27 mouse cellular contexts compared by ENCODE assay signal in the genomic region with DNA sequence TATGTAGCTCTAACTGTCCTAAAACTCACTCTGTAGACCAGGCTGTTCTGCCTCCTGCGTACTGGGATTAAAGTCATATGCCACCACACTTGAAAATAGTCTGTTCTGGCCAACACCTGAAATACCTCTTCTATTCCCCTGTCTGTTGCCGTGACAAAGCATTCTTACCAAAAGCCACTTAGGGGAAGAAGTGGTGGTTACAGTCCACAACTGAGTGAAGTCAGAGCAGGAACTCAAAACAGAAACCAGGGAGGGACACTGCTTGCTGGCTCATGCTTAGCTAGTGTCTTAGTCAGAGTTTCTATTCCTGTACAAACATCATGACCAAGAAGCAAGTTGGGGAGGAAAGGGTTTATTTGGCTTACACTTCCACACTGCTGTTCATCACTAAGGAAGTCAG. TPM values are rescaled to one million over a fixed set of nuclear protein-coding genes. Genes with fewer than 3 reads are reported as not detected.
A peak's percentile ranks its signal among the peaks of the same experiment; 100 is the strongest.
DNase-seq lines count a peak whose midpoint lies in the region; ATAC-seq and TF ChIP-seq lines count a peak whose summit lies in the region.
"Had no signal": no experiment of that assay in that cellular context is flagged by ENCODE, and none has a peak within 500 bp of the region (broad histone marks: within the 10 kb centered on the region; RNA-seq: fewer than 3 reads in every experiment).

No protein-coding gene starts in this region.

- TF ChIP-seq EP300 in lung, postnatal 0 days (IDR thresholded peaks at IDR 0.05): peak; percentile 56

- H3K36me3 ChIP-seq in lung, postnatal 0 days (ENCODE audit: insufficient read depth, low read length): no peaks in the 10 kb centered on the region
- no peaks in the 10 kb centered on the region; the same call in 1 of the 2 replicates for H3K36me3 ChIP-seq in macrophage (ENCODE audit: inconsistent target)
- H3K36me3 ChIP-seq in forebrain, embryonic 10.5 days (replicated peaks): peaks cover 16% of the 10 kb centered on the region

- peaks cover 91% of the 10 kb centered on the region for H3K79me2 ChIP-seq in macrophage (ENCODE audit: inconsistent target)

- H3K9me3 ChIP-seq in lung, postnatal 0 days (ENCODE audit: low read length): no peaks in the 10 kb centered on the region
- H3K9me3 ChIP-seq in forebrain, embryonic 10.5 days: no peaks in the 10 kb centered on the region; the same call in 1 of the 2 replicates
- H3K9me3 ChIP-seq: embryonic facial prominence, embryonic 13.5 days; forebrain, embryonic 13.5 days; hindbrain, embryonic 12.5 days; liver, embryonic 12.5 days had no signal

- no peak overlapping the region for H3K4me3 ChIP-seq in lung, postnatal 0 days (ENCODE audit: low read depth, low read length)
- H3K4me3 ChIP-seq in bone marrow macrophage, adult 2 months (ENCODE audit: insufficient read depth, low read length): peak overlapping the region; percentile 25
- peak overlapping the region; percentile 22; the same call in 1 of the 2 replicates for H3K4me3 ChIP-seq in macrophage (ENCODE audit: inconsistent target)
- H3K4me3 ChIP-seq in forebrain, embryonic 10.5 days: no peak overlapping the region
- H3K4me3 ChIP-seq: embryonic facial prominence, embryonic 13.5 days; erythroblast, embryonic 14.5 days; forebrain, embryonic 13.5 days; heart, embryonic 12.5 days; hindbrain, embryonic 12.5 days; limb, embryonic 13.5 days; liver, embryonic 12.5 days had no signal

- H3K9ac ChIP-seq in lung, postnatal 0 days (replicated peaks; ENCODE audit: low read depth): no peak overlapping the region
- H3K9ac ChIP-seq: embryonic facial prominence, embryonic 13.5 days; forebrain, embryonic 13.5 days; heart, embryonic 12.5 days; hindbrain, embryonic 12.5 days; limb, embryonic 13.5 days; liver, embryonic 12.5 days had no signal

- 0 out of 2 replicates have a peak overlapping the region, but pooled peaks have one; percentile 3 for H3K27ac ChIP-seq in lung, postnatal 0 days (ENCODE audit: low read length)
- H3K27ac ChIP-seq in bone marrow macrophage, adult 2 months (ENCODE audit: insufficient read depth, low read depth, low read length): peak overlapping the region; percentile 94
- peak overlapping the region; percentile 81 for H3K27ac ChIP-seq in macrophage
- H3K27ac ChIP-seq in forebrain, embryonic 10.5 days: no peak overlapping the region
- H3K27ac ChIP-seq: embryonic facial prominence, embryonic 13.5 days; forebrain, embryonic 13.5 days; hindbrain, embryonic 12.5 days; limb, embryonic 13.5 days; liver, embryonic 12.5 days had no signal

- TF ChIP-seq CTCF in lung, postnatal 0 days (IDR thresholded peaks at IDR 0.05): no peak
- TF ChIP-seq CTCF in bone marrow macrophage, adult 2 months (IDR thresholded peaks at IDR 0.05; ENCODE audit: low read depth, low read length): no peak

- TF ChIP-seq POLR2A in bone marrow macrophage, adult 2 months (IDR thresholded peaks at IDR 0.05; ENCODE audit: borderline replicate concordance, low read depth, low read length): no peak

- no peaks in the 10 kb centered on the region for H3K27me3 ChIP-seq in lung, postnatal 0 days (replicated peaks; ENCODE audit: insufficient read depth, low read length)
- H3K27me3 ChIP-seq in forebrain, embryonic 10.5 days (ENCODE audit: poor library complexity, severe bottlenecking): no peaks in the 10 kb centered on the region
- H3K27me3 ChIP-seq: embryonic facial prominence, embryonic 13.5 days; forebrain, embryonic 13.5 days; heart, embryonic 12.5 days; hindbrain, embryonic 12.5 days; limb, embryonic 13.5 days; liver, embryonic 12.5 days; Patski had no signal

- H3K4me2 ChIP-seq in lung, postnatal 0 days (replicated peaks; ENCODE audit: low read depth, low read length): no peak overlapping the region
- H3K4me2 ChIP-seq: embryonic facial prominence, embryonic 13.5 days; forebrain, embryonic 13.5 days; heart, embryonic 12.5 days; hindbrain, embryonic 12.5 days; limb, embryonic 13.5 days; liver, embryonic 12.5 days had no signal

- 47% methylated on average over 2 of the region's 2 CpGs for WGBS in lung, postnatal 0 days
- 3% methylated on average over 2 of the region's 2 CpGs for WGBS in macrophage (ENCODE audit: missing documents)
- 86% methylated on average over 2 of the region's 2 CpGs for WGBS in forebrain, embryonic 10.5 days

- H3K4me1 ChIP-seq in lung, postnatal 0 days (ENCODE audit: insufficient read depth, low read depth, low read length): no peaks in the 10 kb centered on the region
- peaks cover 37% of the 10 kb centered on the region for H3K4me1 ChIP-seq in bone marrow macrophage, adult 2 months (ENCODE audit: control insufficient read depth, insufficient read depth, low read length)
- H3K4me1 ChIP-seq in forebrain, embryonic 10.5 days: peaks cover 4% of the 10 kb centered on the region; the same call in 1 of the 2 replicates
- H3K4me1 ChIP-seq: hindbrain, embryonic 12.5 days had no signal

- peak; percentile 81 for DNase-seq in lung, postnatal 0 days (ENCODE audit: low spot score)
- no peak for DNase-seq in lung, postnatal 10 days
- DNase-seq in forebrain, embryonic 10.5 days (ENCODE audit: extremely low spot score, low spot score): no peak
- no peak for DNase-seq in left cerebral cortex, postnatal 25 days (ENCODE audit: low spot score in 2 of 2)
- DNase-seq in thymus, postnatal 14 days: no peak
- DNase-seq: adrenal gland, postnatal 36 days; cerebellum, adult 11-12 months; cerebellum, postnatal 25 days; embryo, embryonic 11 days; gastrocnemius, postnatal 10 days; heart, adult 11 months; heart, postnatal 14 days; kidney, adult 8-10 months; kidney, postnatal 36 days; midbrain, embryonic 14.5 days; right cerebral cortex, adult 18-20 months had no signal

- peak; percentile 91 for ATAC-seq in lung, postnatal 0 days
- peak; percentile 79 for ATAC-seq in neutrophil, adult 5-6 weeks (ENCODE audit: extremely low read depth, insufficient number of reproducible peaks, low FRiP score, poor library complexity, severe bottlenecking)
- ATAC-seq: forebrain, embryonic 13.5 days; liver, embryonic 12.5 days; Patski had no signal

- intact Hi-C loops in left cerebral cortex, postnatal 25 days (cut with DNase I): no loop called here

RNA-seq across cellular contexts. Expression of a gene that starts 7.8 kb away (rescaled TPM):
- polyA plus RNA-seq in lung, postnatal 0 days (2015; fragmentation: Nextera tagmentation; extraction: Ambion mirVana): 6.1 and 6.7 TPM in 2 replicates
- polyA plus RNA-seq in bone marrow macrophage, adult 2 months (2012; ENCODE audit: insufficient read depth, insufficient read length, missing spikeins): 13.2 and 13.7 TPM in 2 replicates
- 10 to 100 TPM; 13.4 to 79.6 (median 48.4) TPM for total RNA-seq in macrophage (2018; cell fraction: chromatin; rRNA removed)
- 10 to 100 TPM in 19 of 26 experiments, 1 to 10 TPM in 7; 4.3 to 15.9 (median 11.8) TPM for total RNA-seq in macrophage (2018; cell fraction: cytosol; rRNA removed)
- 10 to 100 TPM in 25 of 26 experiments, 1 to 10 TPM in 1; 7.2 to 43.0 (median 31.6) TPM for total RNA-seq in macrophage (2018; cell fraction: nucleus; rRNA removed)
- polyA plus RNA-seq in macrophage (2018): 8.7 to 12.0 TPM (median 11.4 TPM) in 3 replicates
- total RNA-seq in neutrophil, adult 5-6 weeks (2017): 20.6 and 20.9 TPM in 2 replicates
- 28.3 and 28.9 TPM in 2 replicates for polyA plus RNA-seq in forebrain, embryonic 10.5 days (2016; fragmentation: Nextera tagmentation; extraction: Ambion mirVana)
- total RNA-seq in left cerebral cortex, postnatal 25 days (2021): 1 to 10 TPM; 4.2 to 5.1 TPM

RNA-seq across cellular contexts. Expression of a gene that starts 8.0 kb away (rescaled TPM):
- polyA plus RNA-seq in lung, postnatal 0 days (2015; fragmentation: Nextera tagmentation; extraction: Ambion mirVana): 2.5 and 3.0 TPM in 2 replicates
- polyA plus RNA-seq in bone marrow macrophage, adult 2 months (2012; ENCODE audit: insufficient read depth, insufficient read length, missing spikeins): 23.8 and 30.3 TPM in 2 replicates
- total RNA-seq in macrophage (2018; cell fraction: chromatin; rRNA removed): 100 to 1,000 TPM in 22 of 26 experiments, 10 to 100 TPM in 4; 68.9 to 172 (median 129) TPM
- 10 to 100 TPM; 47.7 to 85.9 (median 63.1) TPM for total RNA-seq in macrophage (2018; cell fraction: cytosol; rRNA removed)
- total RNA-seq in macrophage (2018; cell fraction: nucleus; rRNA removed): 100 to 1,000 TPM in 24 of 26 experiments, 10 to 100 TPM in 2; 91.5 to 200 (median 155) TPM
- polyA plus RNA-seq in macrophage (2018): 33.1 to 38.1 TPM (median 34.4 TPM) in 3 replicates
- 29.6 and 31.2 TPM in 2 replicates for total RNA-seq in neutrophil, adult 5-6 weeks (2017)
- 9.2 and 10.0 TPM in 2 replicates for polyA plus RNA-seq in forebrain, embryonic 10.5 days (2016; fragmentation: Nextera tagmentation; extraction: Ambion mirVana)
- total RNA-seq in left cerebral cortex, postnatal 25 days (2021): 10 to 100 TPM; 30.1 to 32.5 TPM

RNA-seq across cellular contexts. Expression of a gene that starts 41.1 kb away (rescaled TPM):
- polyA plus RNA-seq in lung, postnatal 0 days (2015; fragmentation: Nextera tagmentation; extraction: Ambion mirVana): 14.5 and 15.2 TPM in 2 replicates
- polyA plus RNA-seq in bone marrow macrophage, adult 2 months (2012; ENCODE audit: insufficient read depth, insufficient read length, missing spikeins): 6.1 and 9.3 TPM in 2 replicates
- 10 to 100 TPM in 18 of 26 experiments, 1 to 10 TPM in 8; 5.7 to 33.1 (median 17.5) TPM for total RNA-seq in macrophage (2018; cell fraction: chromatin; rRNA removed)
- 10 to 100 TPM in 5 of 26 experiments, 1 to 10 TPM in 21; 1.9 to 13.3 (median 7.4) TPM for total RNA-seq in macrophage (2018; cell fraction: cytosol; rRNA removed)
- 10 to 100 TPM in 21 of 26 experiments, 1 to 10 TPM in 5; 5.4 to 42.0 (median 19.8) TPM for total RNA-seq in macrophage (2018; cell fraction: nucleus; rRNA removed)
- 5.2 to 12.7 TPM (median 9.1 TPM) in 3 replicates for polyA plus RNA-seq in macrophage (2018)
- 12.8 and 15.2 TPM in 2 replicates for total RNA-seq in neutrophil, adult 5-6 weeks (2017)
- 13.5 and 14.5 TPM in 2 replicates for polyA plus RNA-seq in forebrain, embryonic 10.5 days (2016; fragmentation: Nextera tagmentation; extraction: Ambion mirVana)
- total RNA-seq in left cerebral cortex, postnatal 25 days (2021): 10 to 100 TPM; 22.5 to 23.0 TPM

RNA-seq across cellular contexts. Expression of a gene that starts 42.2 kb away (rescaled TPM):
- polyA plus RNA-seq in lung, postnatal 0 days (2015; fragmentation: Nextera tagmentation; extraction: Ambion mirVana): 14.4 and 18.4 TPM in 2 replicates
- polyA plus RNA-seq in bone marrow macrophage, adult 2 months (2012; ENCODE audit: insufficient read depth, insufficient read length, missing spikeins): 1.4 and 4.9 TPM in 2 replicates
- 1 to 10 TPM in 23 of 26 experiments, under 1 TPM in 2, not detected in 1; 0.62 to 7.6 (median 4.6) TPM for total RNA-seq in macrophage (2018; cell fraction: chromatin; rRNA removed)
- total RNA-seq in macrophage (2018; cell fraction: cytosol; rRNA removed): 1 to 10 TPM in 23 of 26 experiments, under 1 TPM in 3; 0.68 to 3.3 (median 1.6) TPM
- total RNA-seq in macrophage (2018; cell fraction: nucleus; rRNA removed): 1 to 10 TPM in 20 of 26 experiments, under 1 TPM in 6; 0.63 to 9.0 (median 1.9) TPM
- 1.6 to 3.9 TPM (median 2.6 TPM) in 3 replicates for polyA plus RNA-seq in macrophage (2018)
- 0.93 and 2.1 TPM in 2 replicates for total RNA-seq in neutrophil, adult 5-6 weeks (2017)
- 113 TPM in 2 replicates for polyA plus RNA-seq in forebrain, embryonic 10.5 days (2016; fragmentation: Nextera tagmentation; extraction: Ambion mirVana)
- 1 to 10 TPM; 1.9 to 2.7 TPM for total RNA-seq in left cerebral cortex, postnatal 25 days (2021)
- polyA plus RNA-seq: erythroblast, embryonic 14.5 days had no signal

RNA-seq across cellular contexts. Expression of a gene that starts 42.3 kb away (rescaled TPM):
- 72.4 and 77.3 TPM in 2 replicates for polyA plus RNA-seq in lung, postnatal 0 days (2015; fragmentation: Nextera tagmentation; extraction: Ambion mirVana)
- polyA plus RNA-seq in bone marrow macrophage, adult 2 months (2012; ENCODE audit: insufficient read depth, insufficient read length, missing spikeins): 144 and 146 TPM in 2 replicates
- 100 to 1,000 TPM; 115 to 421 (median 198) TPM for total RNA-seq in macrophage (2018; cell fraction: chromatin; rRNA removed)
- total RNA-seq in macrophage (2018; cell fraction: cytosol; rRNA removed): 100 to 1,000 TPM; 116 to 164 (median 145) TPM
- total RNA-seq in macrophage (2018; cell fraction: nucleus; rRNA removed): 100 to 1,000 TPM; 123 to 370 (median 163) TPM
- polyA plus RNA-seq in macrophage (2018): 123 to 157 TPM (median 153 TPM) in 3 replicates
- 249 and 288 TPM in 2 replicates for total RNA-seq in neutrophil, adult 5-6 weeks (2017)
- 77.6 and 84.1 TPM in 2 replicates for polyA plus RNA-seq in forebrain, embryonic 10.5 days (2016; fragmentation: Nextera tagmentation; extraction: Ambion mirVana)
- 10 to 100 TPM; 49.2 to 53.8 TPM for total RNA-seq in left cerebral cortex, postnatal 25 days (2021)

Comparison
In these comparisons a context has a peak if more than half of its experiments do, and no peak if none do; other contexts are left out.
1. H3K4me3 ChIP-seq: peak in bone marrow macrophage, adult 2 months (single experiment) and macrophage (single experiment); none in lung, postnatal 0 days (single experiment) and forebrain, embryonic 10.5 days (single experiment).